Mouse (Mus musculus): ENCODE measurements around the gene Fabp6.

DNA sequence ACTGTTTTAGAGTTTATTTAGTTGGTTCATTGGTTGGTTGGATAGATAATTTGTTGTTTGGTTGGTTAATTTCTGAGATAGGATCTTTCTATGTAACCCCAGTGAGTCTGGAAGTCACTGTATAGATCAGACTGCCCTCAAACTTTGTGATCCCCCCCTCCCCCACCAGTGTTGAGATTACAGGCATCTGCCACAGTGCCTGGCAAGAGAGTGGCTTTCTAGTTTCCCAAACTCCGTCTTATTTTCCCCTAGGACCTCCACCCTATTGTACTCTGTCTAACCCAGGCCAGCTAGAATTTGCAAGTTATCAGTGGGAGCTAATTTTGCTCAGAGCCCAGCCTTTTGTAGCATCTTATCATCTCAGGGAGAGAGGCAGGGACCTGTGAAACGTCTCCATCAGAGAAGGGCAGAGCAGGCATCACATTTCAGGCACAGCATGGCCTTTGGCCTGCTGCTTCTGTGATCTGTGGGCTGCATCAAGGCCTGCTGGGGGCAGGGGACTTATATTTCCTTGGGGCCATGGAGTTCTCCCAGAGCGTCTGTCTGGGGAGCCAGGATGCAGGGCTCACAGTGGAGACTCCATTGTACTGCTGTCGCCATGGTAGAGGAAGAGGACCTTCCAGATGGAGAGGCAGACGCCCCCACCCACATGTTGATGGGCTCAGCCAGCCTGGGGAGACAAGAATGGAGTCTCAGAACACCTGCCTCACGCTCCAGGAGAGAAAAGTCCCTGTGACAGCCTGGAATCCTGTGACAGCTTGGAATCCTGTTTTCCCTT, 41.6 kb downstream of the Fabp6 start:
- TF ChIP-seq CTCF (IDR thresholded peaks at IDR 0.05; ENCODE audit: control insufficient read depth, insufficient read depth, low read length) (no peak), POLR2A (IDR thresholded peaks at IDR 0.05; ENCODE audit: borderline replicate concordance, control insufficient read depth, low read depth, low read length) (no peak)
